Mouse (Mus musculus): ENCODE results near the gene Hdac9.

GRCm38 (mm10) chr12:34408139-34408538 is 508.8 kb downstream of the Hdac9 start:
- TF ChIP-seq EP300 (IDR thresholded peaks at IDR 0.05; ENCODE audit: low read depth) (no peak), CTCF (IDR thresholded peaks at IDR 0.05; ENCODE audit: low read depth) (no peak)
